Mouse (Mus musculus): ENCODE measurements around the gene Rnf43.
A peak's percentile ranks its signal among the peaks of the same experiment; 100 is the strongest.

The Rnf43 gene

DNA sequence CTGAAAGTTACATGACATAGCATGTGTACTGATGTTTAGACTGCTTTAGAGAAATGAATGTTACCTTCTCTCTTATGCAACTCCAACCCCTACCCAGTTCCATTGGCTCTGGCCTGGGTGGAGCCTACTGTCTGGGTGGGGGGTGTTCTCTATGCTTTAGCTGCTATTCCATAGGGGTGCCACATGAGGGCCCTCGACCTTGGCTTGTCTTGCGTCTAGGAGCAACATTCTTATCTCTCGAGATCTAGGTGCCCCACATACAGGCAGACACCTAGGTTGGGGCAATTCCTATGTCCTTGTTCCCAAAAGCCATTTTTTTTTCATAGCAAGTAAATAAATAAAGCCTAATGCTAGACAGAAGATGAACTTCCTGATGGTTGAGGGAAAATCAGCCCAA is 97.1 kb downstream of the Rnf43 start:
- DNase-seq (ENCODE audit: low spot score in 2 of 2), result no peak

DNA sequence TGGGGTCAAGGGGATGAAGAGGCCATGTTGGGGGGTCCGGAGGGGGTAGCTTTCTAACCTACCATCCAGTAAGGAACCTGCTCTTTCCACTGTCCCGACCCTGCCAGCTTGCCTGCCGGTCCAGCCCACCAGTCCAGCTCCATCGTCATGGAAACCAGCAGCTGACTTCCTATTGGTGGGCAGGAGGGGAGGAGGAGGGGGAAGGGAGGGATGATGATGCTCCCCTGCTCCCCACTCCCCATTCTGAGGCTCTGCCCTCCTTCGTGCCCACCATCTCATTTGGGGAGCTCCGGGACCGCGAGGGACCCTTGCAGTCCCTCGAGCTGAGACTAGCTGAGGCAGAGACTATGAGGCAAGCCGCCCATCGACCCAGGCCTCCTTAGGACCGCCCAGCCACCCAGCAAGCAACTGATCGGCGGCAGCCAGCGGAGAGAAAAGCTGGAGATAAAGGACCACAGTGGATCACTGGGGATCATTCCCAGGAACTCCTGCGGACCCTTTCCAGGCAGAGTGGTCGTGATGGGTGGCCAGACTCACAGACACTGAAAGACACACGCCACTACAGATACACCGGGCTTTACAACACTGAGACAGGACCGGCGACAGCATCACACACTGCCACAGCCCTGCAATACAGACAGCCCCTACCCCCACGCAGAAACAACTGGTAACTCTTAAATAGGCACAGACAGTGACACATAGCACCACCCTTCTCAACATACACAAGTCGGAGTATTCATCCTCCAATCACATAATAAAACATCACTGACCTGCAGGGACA is 98.0 kb downstream of the Rnf43 start, which contains the start of gene Tspoap1:
Gene Tspoap1 (plus strand): TSS at position 241 of the 781 bp plus-strand sequence.
- no peak for DNase-seq (ENCODE audit: low spot score in 2 of 2)

DNA sequence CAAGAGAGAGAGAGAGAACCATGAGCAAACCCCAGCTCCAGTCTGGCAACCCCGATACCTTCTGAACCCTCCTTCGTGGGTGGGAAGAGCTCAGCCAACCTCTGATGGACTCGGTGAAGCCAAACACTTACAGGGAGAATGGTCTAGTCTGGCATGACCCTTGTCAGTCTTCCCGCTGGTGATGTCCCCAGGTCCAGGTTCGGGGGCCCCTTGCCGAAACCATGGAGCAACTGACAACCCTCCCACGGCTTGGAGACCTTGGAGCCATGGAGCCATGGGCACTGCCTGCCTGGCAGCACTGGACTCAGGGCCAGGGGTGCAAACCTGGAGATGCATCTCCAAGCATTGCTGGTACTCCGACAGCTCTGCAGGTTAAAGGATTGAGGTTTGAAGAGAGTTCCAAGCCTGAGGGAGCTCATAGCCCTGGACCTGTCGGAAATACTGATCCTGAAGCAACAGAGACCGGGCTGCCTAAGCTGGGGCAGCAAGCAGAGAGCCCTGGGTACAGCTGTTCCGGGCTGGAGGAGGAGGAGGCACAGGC is 98.7 kb downstream of the Rnf43 start:
- DNase-seq (ENCODE audit: low spot score in 2 of 2), result no peak

DNA sequence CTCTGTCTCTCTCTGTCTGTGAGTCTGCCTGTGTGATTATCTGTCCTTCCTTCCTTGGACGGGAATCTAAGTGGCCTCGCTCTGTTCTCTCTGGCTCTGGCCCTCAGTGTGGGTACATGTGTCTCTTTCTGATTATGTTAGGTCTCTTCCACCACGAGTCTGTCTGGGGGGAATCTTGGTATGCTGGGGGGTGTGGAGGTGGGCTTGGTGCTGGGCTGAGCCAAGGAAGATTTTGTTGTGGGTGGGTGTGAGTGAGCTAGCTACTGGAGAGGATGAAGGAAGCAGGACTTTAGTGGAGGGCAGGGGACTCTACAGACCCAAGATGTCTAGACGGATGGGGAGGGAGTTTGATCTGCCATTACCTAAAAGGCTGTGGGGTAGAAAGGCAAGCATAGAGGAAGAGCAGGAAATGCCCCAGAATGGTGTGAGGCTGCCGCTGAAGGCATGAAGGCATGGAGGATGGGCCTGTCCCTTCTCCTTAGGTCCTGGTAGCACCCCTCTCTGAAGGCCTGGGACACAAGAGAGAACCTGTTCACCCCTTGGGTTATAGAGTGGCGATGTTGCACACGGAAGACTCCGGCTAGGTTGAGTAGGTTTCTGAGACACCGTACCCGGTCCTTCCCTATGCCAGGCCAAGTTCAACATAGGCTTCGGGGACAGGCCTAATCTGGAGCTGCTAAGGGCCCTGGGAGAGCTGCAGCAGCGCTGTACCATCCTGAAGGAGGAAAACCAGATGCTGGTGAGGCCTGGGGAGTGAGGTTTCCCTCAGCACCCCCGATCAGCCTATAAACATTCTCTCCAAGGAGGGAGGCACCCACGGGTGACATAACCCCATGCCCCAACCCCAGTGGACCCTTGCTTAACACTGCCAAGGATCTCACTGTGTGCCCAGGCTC is 99.5 kb downstream of the Rnf43 start:
- no peak for DNase-seq (ENCODE audit: low spot score in 2 of 2)

GRCm38 (mm10) chr11:87762702-87763385 is 100.3 kb downstream of the Rnf43 start:
- no peak for DNase-seq (ENCODE audit: low spot score in 2 of 2)

DNA sequence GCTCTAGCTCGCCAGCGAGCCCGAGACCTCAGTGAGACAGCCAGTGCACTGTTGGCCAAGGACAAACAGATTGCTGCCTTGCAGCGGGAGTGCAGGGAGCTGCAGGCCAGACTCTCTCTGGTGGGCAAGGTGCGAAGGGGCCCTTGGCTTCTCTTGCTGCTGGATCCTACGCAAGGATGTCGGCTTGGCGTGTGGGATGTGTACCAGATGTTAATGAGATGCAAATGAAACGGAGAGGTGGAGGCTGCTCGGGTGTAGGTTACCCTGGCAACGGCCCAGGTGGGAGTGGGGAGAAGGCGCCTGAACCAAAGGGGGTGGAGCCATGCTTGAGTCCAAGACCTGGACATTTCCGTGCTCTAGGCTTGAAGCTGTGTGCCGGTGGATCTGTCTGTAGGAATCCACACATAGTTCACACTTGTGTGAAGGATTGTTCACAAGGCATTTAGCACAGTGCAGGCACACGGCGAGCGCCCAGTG is 101.0 kb downstream of the Rnf43 start:
- no peak for DNase-seq (ENCODE audit: low spot score in 2 of 2)

DNA sequence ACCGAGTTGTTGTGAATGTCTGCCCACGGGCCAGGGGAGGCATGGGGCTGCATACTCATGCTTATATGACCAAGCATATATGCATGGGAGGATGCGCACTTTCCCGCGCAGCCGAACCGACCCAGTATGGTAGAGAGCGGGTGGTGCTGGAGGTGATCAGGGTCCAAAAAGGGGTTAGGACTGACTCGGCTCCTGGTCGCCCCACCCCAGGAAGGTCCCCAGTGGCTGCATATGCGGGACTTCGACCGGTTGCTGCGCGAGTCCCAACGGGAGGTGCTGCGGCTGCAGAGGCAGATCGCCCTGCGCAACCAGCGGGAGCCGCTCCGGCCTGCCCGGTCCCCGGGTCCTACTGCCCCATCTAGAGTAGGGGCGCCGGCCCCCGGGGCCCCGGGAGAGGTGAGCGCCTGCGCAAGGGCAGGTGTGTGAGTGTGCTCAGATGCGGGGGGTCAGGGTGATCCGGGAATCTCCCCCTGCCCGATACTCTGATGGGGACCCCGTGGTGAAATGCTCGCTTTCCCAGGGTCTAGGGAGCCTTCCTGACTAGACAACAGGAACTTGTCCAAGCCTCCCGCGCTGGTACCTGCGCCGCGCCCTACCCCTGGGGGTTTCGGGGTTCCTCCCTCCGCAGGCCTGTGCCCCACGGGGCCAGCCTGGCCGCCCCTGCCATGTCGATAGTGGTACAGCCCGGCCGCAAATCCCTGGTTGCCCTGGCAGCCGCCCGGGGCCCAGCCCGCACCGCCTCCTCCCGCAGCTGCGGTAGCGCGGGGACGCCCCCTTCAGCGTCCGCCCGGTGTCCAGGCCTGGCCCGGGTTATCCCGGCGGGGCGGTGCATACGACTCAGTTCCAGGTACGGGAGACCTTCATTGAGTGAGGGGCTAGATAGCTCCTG is 101.7 kb downstream of the Rnf43 start:
- no peak for DNase-seq (ENCODE audit: low spot score in 2 of 2)

DNA sequence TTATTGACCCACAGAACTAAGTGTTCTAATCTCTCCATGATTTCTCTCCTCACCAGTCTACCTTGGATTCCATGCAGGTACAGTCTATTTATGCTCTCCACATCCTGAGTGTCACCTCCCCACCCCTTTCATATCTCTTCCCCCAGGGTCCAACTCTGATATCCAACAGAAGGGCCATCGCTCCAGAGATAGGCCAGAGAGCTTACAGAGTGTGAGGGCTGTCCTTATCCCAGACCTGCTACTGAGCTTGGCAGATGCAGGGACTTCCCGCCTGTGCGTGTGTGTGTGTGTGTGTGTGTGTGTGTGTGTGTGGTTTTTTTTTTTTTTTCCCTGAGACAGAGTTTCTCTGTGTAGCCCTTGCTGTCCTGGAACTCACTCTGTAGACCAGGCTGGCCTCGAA is 106.2 kb downstream of the Rnf43 start:
- DNase-seq (ENCODE audit: low spot score in 2 of 2), result no peak

GRCm38 (mm10) chr11:87770989-87771388 is 108.5 kb downstream of the Rnf43 start:
- peak; percentile 41 to 80 for DNase-seq (ENCODE audit: low spot score in 2 of 2)

- DNase-seq (ENCODE audit: low spot score in 2 of 2), result no peak
Observed at GRCm38 (mm10) chr11:87772354-87772753, 109.8 kb downstream of the Rnf43 start.

DNA sequence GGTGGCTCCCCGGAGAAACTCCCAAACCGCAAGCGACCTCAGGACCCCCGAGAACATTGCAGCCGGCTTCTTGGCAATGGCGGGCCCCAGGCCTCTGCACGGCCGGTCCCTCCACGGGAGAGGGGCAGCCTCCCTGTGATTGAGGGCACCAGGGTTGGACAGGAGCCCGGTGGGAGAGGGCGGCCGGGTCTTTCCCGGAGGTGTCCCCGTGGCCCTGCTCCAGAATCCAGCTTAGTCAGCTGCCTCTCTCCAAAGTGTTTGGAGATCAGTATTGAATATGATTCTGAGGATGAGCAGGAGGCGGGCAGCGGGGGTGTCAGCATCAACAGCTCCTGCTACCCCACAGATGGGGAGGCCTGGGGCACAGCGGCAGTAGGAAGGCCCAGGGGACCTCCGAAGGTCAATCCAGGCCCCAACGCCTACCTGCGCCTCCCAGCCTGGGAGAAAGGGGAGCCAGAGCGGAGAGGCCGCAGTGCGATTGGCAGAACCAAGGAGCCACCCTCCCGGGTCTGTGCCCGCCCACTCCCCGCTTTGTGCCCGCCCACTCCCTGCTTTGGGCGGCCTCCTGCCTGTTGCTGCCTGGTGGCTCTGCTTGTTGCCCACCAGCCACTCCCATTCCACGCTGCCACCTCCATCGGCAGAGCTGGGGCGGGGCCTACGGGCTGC is 115.7 kb downstream of the Rnf43 start:
- peak; percentile 66 to 81 for DNase-seq (ENCODE audit: low spot score in 2 of 2)

GRCm38 (mm10) chr11:87778915-87779314 is 116.4 kb downstream of the Rnf43 start:
- DNase-seq (ENCODE audit: low spot score in 2 of 2), result no peak

- no peak for DNase-seq (ENCODE audit: low spot score in 2 of 2)
Observed at GRCm38 (mm10) chr11:87779392-87779791, 116.9 kb downstream of the Rnf43 start.

DNA sequence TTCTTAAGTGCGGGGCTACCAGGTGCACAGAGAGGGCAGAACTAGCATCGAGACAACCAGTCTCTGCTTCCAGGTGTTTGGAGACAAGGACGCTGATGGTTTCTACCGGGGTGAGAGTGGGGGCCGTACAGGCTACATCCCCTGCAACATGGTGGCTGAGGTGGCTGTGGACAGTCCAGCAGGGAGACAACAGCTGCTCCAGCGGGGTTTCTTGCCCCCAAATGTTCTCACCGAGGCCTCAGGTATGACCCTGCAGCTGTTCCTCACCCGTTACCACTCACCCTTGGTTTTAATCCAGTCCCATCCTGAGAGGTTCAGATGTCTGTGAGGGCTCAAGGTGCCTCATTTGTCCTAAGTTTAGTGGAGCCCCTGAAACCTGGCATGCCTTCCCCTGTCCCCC is 117.6 kb downstream of the Rnf43 start:
- no peak for DNase-seq (ENCODE audit: low spot score in 2 of 2)

All from urinary bladder, postnatal 4 days (tissue).